Mouse (Mus musculus): ENCODE data around the gene Tert.

- TF ChIP-seq CTCF (IDR thresholded peaks at IDR 0.05) (no peak), EP300 (IDR thresholded peaks at IDR 0.05) (no peak)
Measured at GRCm38 (mm10) chr13:73641296-73641695, 14.6 kb downstream of the Tert start.

Data from lung, postnatal 0 days (tissue).